Mouse (Mus musculus) myocyte (in vitro differentiated cells): ENCODE measurements around the gene Brwd1. TPM values are rescaled to one million over a fixed set of nuclear protein-coding genes. Genes with fewer than 3 reads are reported as not detected.
A peak's percentile ranks its signal among the peaks of the same experiment; 100 is the strongest.

Experiments
- H3K27me3 ChIP-seq: one replicate; pipeline ENCODE4 v1.6.1; 2011; ENCODE audit not compliant: control insufficient read depth, insufficient read depth, insufficient read length
- H3K36me3 ChIP-seq: one replicate; pipeline ENCODE4 v1.6.1; 2011; ENCODE audit not compliant: control insufficient read depth, insufficient read depth
- H3K4me2 ChIP-seq: one replicate; pipeline ENCODE4 v1.6.1; 2011; ENCODE audit warnings: low read depth, control low read depth
- H3K4me3 ChIP-seq: one replicate; pipeline ENCODE4 v1.5.1; 2011; ENCODE audit warnings: mild to moderate bottlenecking, control low read depth, moderate library complexity
- H3K79me2 ChIP-seq: one replicate; pipeline ENCODE4 v1.6.1; 2011; ENCODE audit not compliant: control insufficient read depth, insufficient read depth
- H3ac ChIP-seq: one replicate; pipeline ENCODE4 v1.6.1; 2011; ENCODE audit not compliant: control insufficient read depth, insufficient read length
- CEBPB ChIP-seq: IDR thresholded peaks from 2 replicates; pipeline ENCODE4 v1.6.1; 2011; ENCODE audit warnings: mild to moderate bottlenecking, moderate library complexity; ENCODE audit not compliant: poor library complexity, insufficient read depth, severe bottlenecking
- E2F4 ChIP-seq: IDR thresholded peaks from one replicate; pipeline ENCODE4 v1.6.1; 2011; ENCODE audit warnings: mild to moderate bottlenecking, control low read depth, moderate library complexity; ENCODE audit not compliant: insufficient read depth
- MAX ChIP-seq: IDR thresholded peaks from one replicate; pipeline ENCODE4 v1.6.1; 2011; ENCODE audit warnings: low read depth, mild to moderate bottlenecking, control low read depth
- MYOD1 ChIP-seq, 3 experiments: IDR thresholded peaks; one replicate each; pipeline ENCODE4 v1.6.1; 2011; ENCODE audit warnings: control low read depth in 2 of 3, low read depth in 2 of 3, mild to moderate bottlenecking in 2 of 3, moderate library complexity in 1 of 3; ENCODE audit not compliant: insufficient read length in 2 of 3, control insufficient read depth in 1 of 3
- MYOG ChIP-seq, 3 experiments: IDR thresholded peaks; one replicate each; pipeline ENCODE4 v1.6.1; 2011; ENCODE audit warnings: control low read depth in 2 of 3, low read depth in 2 of 3, mild to moderate bottlenecking in 2 of 3; ENCODE audit not compliant: insufficient read length in 2 of 3, control insufficient read depth in 1 of 3, insufficient read depth in 1 of 3
- POLR2A ChIP-seq: IDR thresholded peaks from one replicate; pipeline ENCODE4 v1.6.1; 2011; ENCODE audit warnings: low read depth, mild to moderate bottlenecking, control low read depth, moderate library complexity; ENCODE audit not compliant: insufficient read length
- POLR2AphosphoS2 ChIP-seq: IDR thresholded peaks from one replicate; pipeline ENCODE4 v1.6.1; 2011; ENCODE audit warnings: low read depth, control low read depth; ENCODE audit not compliant: insufficient read length
- REST ChIP-seq: IDR thresholded peaks from one replicate; pipeline ENCODE4 v1.6.1; 2011; ENCODE audit warnings: mild to moderate bottlenecking, control low read depth, moderate library complexity; ENCODE audit not compliant: insufficient read depth, insufficient read length
- SRF ChIP-seq: IDR thresholded peaks from one replicate; pipeline ENCODE4 v1.6.1; 2011; ENCODE audit warnings: low read depth; ENCODE audit not compliant: control insufficient read depth, insufficient read length
- TCF12 ChIP-seq: IDR thresholded peaks from one replicate; pipeline ENCODE4 v1.6.1; 2011; ENCODE audit warnings: mild to moderate bottlenecking, control low read depth; ENCODE audit not compliant: poor library complexity, insufficient read depth, severe bottlenecking
- TCF3 ChIP-seq: IDR thresholded peaks from one replicate; pipeline ENCODE4 v1.6.1; 2011; ENCODE audit warnings: low read depth, control low read depth; ENCODE audit not compliant: insufficient read length
- USF1 ChIP-seq: IDR thresholded peaks from one replicate; pipeline ENCODE4 v1.6.1; 2011; ENCODE audit warnings: low read depth, mild to moderate bottlenecking, control low read depth, moderate library complexity
- polyA plus RNA-seq: library from polyadenylated mRNA; unstranded; fragments of >200 nt; fragmentation: generic; extraction: Trizol; gene quantifications from one replicate; pipeline ENCODE4 v1.2.1, GENCODE M21; 2012; ENCODE audit warnings: missing spikeins

Brwd1 gene
- polyA plus RNA-seq, 1 experiment = 21.4 TPM

- Histone ChIP-seq H3ac (no peak overlapping the region), H3K4me2 (peak overlapping the region; percentile 73), H3K79me2 (peaks cover 56% of the 10 kb centered on the region), H3K27me3 (no peaks in the 10 kb centered on the region), H3K36me3 (peaks cover 23% of the 10 kb centered on the region), H3K4me3 (peak overlapping the region; percentile 39)
- TF ChIP-seq MAX = no peak
- no peak for TF ChIP-seq POLR2AphosphoS2
- TF ChIP-seq MYOG (IDR thresholded peaks at IDR 0.05; ENCODE audit: control insufficient read depth in 1 of 3, insufficient read depth in 1 of 3, insufficient read length in 2 of 3, low read depth in 2 of 3) = no peak
- no peak for TF ChIP-seq REST
- TF ChIP-seq MYOD1 (IDR thresholded peaks at IDR 0.05; ENCODE audit: control insufficient read depth in 1 of 3, insufficient read length in 2 of 3, low read depth in 2 of 3) = no peak
- no peak for TF ChIP-seq TCF12
- TF ChIP-seq TCF3 = no peak
- no peak for TF ChIP-seq SRF
- no peak for TF ChIP-seq E2F4
These were observed 1.8 kb downstream of the Brwd1 start for GRCm38 (mm10) chr16:96080524-96080923.

GRCm38 (mm10) chr16:96068364-96068763, 14.0 kb downstream of the Brwd1 start:
- no peaks in the 10 kb centered on the region for H3K27me3 ChIP-seq
- no peak overlapping the region for H3K4me2 ChIP-seq
- H3K36me3 ChIP-seq = peaks cover 75% of the 10 kb centered on the region
- no peak for TF ChIP-seq MYOG (IDR thresholded peaks at IDR 0.05; ENCODE audit: control insufficient read depth in 1 of 3, insufficient read depth in 1 of 3, insufficient read length in 2 of 3, low read depth in 2 of 3)
- no peak for TF ChIP-seq MYOD1 (IDR thresholded peaks at IDR 0.05; ENCODE audit: control insufficient read depth in 1 of 3, insufficient read length in 2 of 3, low read depth in 2 of 3)
- no peak for TF ChIP-seq USF1
- no peak for TF ChIP-seq E2F4
- no peak for TF ChIP-seq POLR2AphosphoS2
- no peak for TF ChIP-seq REST
- no peak for TF ChIP-seq SRF
- TF ChIP-seq MAX = no peak
- TF ChIP-seq TCF12 = no peak
- no peak for TF ChIP-seq CEBPB
- no peak for TF ChIP-seq POLR2A
- TF ChIP-seq TCF3 = no peak
- no peak overlapping the region for H3K4me3 ChIP-seq
- peaks cover 39% of the 10 kb centered on the region for H3K79me2 ChIP-seq
- H3ac ChIP-seq = no peak overlapping the region

GRCm38 (mm10) chr16:96066174-96066573, 16.2 kb downstream of the Brwd1 start:
- peaks cover 77% of the 10 kb centered on the region for H3K36me3 ChIP-seq
- no peaks in the 10 kb centered on the region for H3K27me3 ChIP-seq
- H3K79me2 ChIP-seq = peaks cover 26% of the 10 kb centered on the region
- no peak overlapping the region for H3K4me2 ChIP-seq
- no peak overlapping the region for H3K4me3 ChIP-seq
- no peak overlapping the region for H3ac ChIP-seq
- no peak for TF ChIP-seq MYOD1 (IDR thresholded peaks at IDR 0.05; ENCODE audit: control insufficient read depth in 1 of 3, insufficient read length in 2 of 3, low read depth in 2 of 3)
- no peak for TF ChIP-seq CEBPB
- no peak for TF ChIP-seq MYOG (IDR thresholded peaks at IDR 0.05; ENCODE audit: control insufficient read depth in 1 of 3, insufficient read depth in 1 of 3, insufficient read length in 2 of 3, low read depth in 2 of 3)
- TF ChIP-seq E2F4 = no peak
- no peak for TF ChIP-seq POLR2AphosphoS2
- no peak for TF ChIP-seq REST
- TF ChIP-seq TCF12 = no peak
- TF ChIP-seq POLR2A = no peak
- TF ChIP-seq SRF = no peak
- no peak for TF ChIP-seq TCF3
- TF ChIP-seq USF1 = no peak
- no peak for TF ChIP-seq MAX

GRCm38 (mm10) chr16:96064649-96065048, 17.7 kb downstream of the Brwd1 start:
- Histone ChIP-seq H3K79me2 (peaks cover 14% of the 10 kb centered on the region), H3K27me3 (no peaks in the 10 kb centered on the region), H3ac (no peak overlapping the region), H3K4me2 (no peak overlapping the region), H3K36me3 (peaks cover 77% of the 10 kb centered on the region), H3K4me3 (no peak overlapping the region)
- TF ChIP-seq REST = no peak
- no peak for TF ChIP-seq MYOD1 (IDR thresholded peaks at IDR 0.05; ENCODE audit: control insufficient read depth in 1 of 3, insufficient read length in 2 of 3, low read depth in 2 of 3)
- no peak for TF ChIP-seq TCF3
- TF ChIP-seq E2F4 = no peak

- no peaks in the 10 kb centered on the region for H3K27me3 ChIP-seq
- H3K4me3 ChIP-seq = no peak overlapping the region
- no peak overlapping the region for H3ac ChIP-seq
- H3K36me3 ChIP-seq = peaks cover 74% of the 10 kb centered on the region
- no peak overlapping the region for H3K4me2 ChIP-seq
- TF ChIP-seq TCF3 = no peak
- TF ChIP-seq CEBPB = no peak
- TF ChIP-seq MYOG (IDR thresholded peaks at IDR 0.05; ENCODE audit: control insufficient read depth in 1 of 3, insufficient read depth in 1 of 3, insufficient read length in 2 of 3, low read depth in 2 of 3) = no peak
- no peak for TF ChIP-seq POLR2A
- TF ChIP-seq MAX = no peak
- TF ChIP-seq MYOD1 (IDR thresholded peaks at IDR 0.05; ENCODE audit: control insufficient read depth in 1 of 3, insufficient read length in 2 of 3, low read depth in 2 of 3) = no peak
- no peak for TF ChIP-seq REST
- no peak for TF ChIP-seq E2F4
- no peak for TF ChIP-seq TCF12
- TF ChIP-seq USF1 = no peak
- no peaks in the 10 kb centered on the region for H3K79me2 ChIP-seq
These were observed 38.2 kb downstream of the Brwd1 start for GRCm38 (mm10) chr16:96044096-96044495.
